Mouse (Mus musculus) liver, embryonic 11.5 days (tissue): ENCODE data around the gene Cul4a. TPM values are rescaled to one million over a fixed set of nuclear protein-coding genes. Genes with fewer than 3 reads are reported as not detected.
A peak's percentile ranks its signal among the peaks of the same experiment; 100 is the strongest.

Source experiments
- ATAC-seq: fragments of 200-750 bp; cut with Nextera tagmentation; replicated peaks from 2 replicates; pipeline ENCODE4 v1.8.0; 2017; ENCODE audit warnings: moderate number of reproducible peaks, mild to moderate bottlenecking, moderate TSS enrichment, moderate library complexity; ENCODE audit not compliant: low FRiP score
- DNase-seq: peaks from one replicate; pipeline ENCODE4 v3.0.0-alpha.2; 2017; ENCODE audit warnings: low spot score
- H3K27ac ChIP-seq: fragments of 300-500 bp; sonication (generic); 2 replicates; pipeline ENCODE4 v1.5.1; 2014; ENCODE audit warnings: mild to moderate bottlenecking, low read depth, low read length, control low read depth
- H3K27me3 ChIP-seq: fragments of 300-500 bp; sonication (generic); replicated peaks from 2 replicates; pipeline ENCODE4 v1.6.1; 2014; ENCODE audit warnings: low read length, mixed read lengths; ENCODE audit not compliant: control insufficient read depth, insufficient read depth
- H3K36me3 ChIP-seq: fragments of 300-500 bp; sonication (generic); 2 replicates; pipeline ENCODE4 v1.6.1; 2014; ENCODE audit warnings: mild to moderate bottlenecking, low read length, moderate library complexity, mixed read lengths; ENCODE audit not compliant: control insufficient read depth, insufficient read depth
- H3K4me1 ChIP-seq: fragments of 300-500 bp; sonication (generic); replicated peaks from 2 replicates; pipeline ENCODE4 v1.6.1; 2014; ENCODE audit warnings: low read length, mixed read lengths; ENCODE audit not compliant: control insufficient read depth, insufficient read depth
- H3K4me2 ChIP-seq: fragments of 300-500 bp; sonication (generic); 2 replicates; pipeline ENCODE4 v1.6.1; 2014; ENCODE audit warnings: mild to moderate bottlenecking, control low read depth, moderate library complexity
- H3K4me3 ChIP-seq: fragments of 300-500 bp; sonication (generic); 2 replicates; pipeline ENCODE4 v1.5.1; 2014; ENCODE audit warnings: low read depth, low read length, control low read depth
- H3K9ac ChIP-seq: fragments of 300-500 bp; sonication (generic); 2 replicates; pipeline ENCODE4 v1.6.1; 2014; ENCODE audit warnings: low read depth, low read length, control low read depth
- H3K9me3 ChIP-seq: fragments of 300-500 bp; sonication (generic); 2 replicates; pipeline ENCODE4 v1.6.1; 2016; ENCODE audit warnings: low read length, inconsistent platforms, mixed read lengths; ENCODE audit not compliant: control insufficient read depth
- WGBS: fragments of 180-500 bp; shearing (Covaris S2); extraction: QIAGEN DNeasy Blood & Tissue Kit; methylation state at CpG from one replicate; pipeline ENCODE4 v1.1.7; 2014; 5-methylcytosine and 5-hydroxymethylcytosine counted together
- polyA plus RNA-seq: library from polyadenylated mRNA; unstranded; fragments of >200 nt; fragmentation: Nextera tagmentation; extraction: Ambion mirVana; gene quantifications from 2 replicates; pipeline ENCODE4 v1.2.1, GENCODE M21; 2014

Gene Cul4a
- polyA plus RNA-seq, 1 experiment from 2014 or later = 111 TPM

- DNase-seq (peak; percentile 92), ATAC-seq (peak; percentile 70)
- Histone ChIP-seq H3K4me1 (peaks cover 29% of the 10 kb centered on the region), H3K9ac (peak overlapping the region; percentile 99), H3K27me3 (no peaks in the 10 kb centered on the region), H3K27ac (peak overlapping the region; percentile 83), H3K36me3 (peaks cover 10% of the 10 kb centered on the region; the same call in 1 of the 2 replicates), H3K4me3 (peak overlapping the region; percentile 71), H3K9me3 (no peaks in the 10 kb centered on the region), H3K4me2 (peak overlapping the region; percentile 90)
- under 1% methylated on average over 45 of the region's 45 CpGs for WGBS
Observed at GRCm38 (mm10) chr8:13104691-13105086, 732 bp upstream of the Cul4a start.

- Histone ChIP-seq H3K36me3 (0 out of 2 replicates have a peak, but pooled peaks cover 5% of the 10 kb centered on the region), H3K4me1 (peaks cover 35% of the 10 kb centered on the region), H3K9ac (peak overlapping the region; percentile 99), H3K4me3 (peak overlapping the region; percentile 71), H3K27ac (peak overlapping the region; percentile 85), H3K27me3 (no peaks in the 10 kb centered on the region), H3K9me3 (no peaks in the 10 kb centered on the region), H3K4me2 (peak overlapping the region; percentile 85)
- DNase-seq (peak; percentile 76), ATAC-seq (peak; percentile 24)
- WGBS = under 1% methylated on average over 61 of the region's 63 CpGs
Observed at GRCm38 (mm10) chr8:13105908-13106551, 609 bp downstream of the Cul4a start.

- H3K4me3 ChIP-seq = peak overlapping the region; percentile 32
- peak overlapping the region; percentile 85 for H3K4me2 ChIP-seq
- peak; percentile 62 for ATAC-seq
- 60% methylated on average over 13 of the region's 13 CpGs for WGBS
- no peaks in the 10 kb centered on the region for H3K9me3 ChIP-seq
- no peaks in the 10 kb centered on the region for H3K27me3 ChIP-seq
- H3K36me3 ChIP-seq = peaks cover 5% of the 10 kb centered on the region; the same call in 1 of the 2 replicates
- peak overlapping the region; percentile 88 for H3K27ac ChIP-seq
- peaks cover 35% of the 10 kb centered on the region for H3K4me1 ChIP-seq
- peak; percentile 46 for DNase-seq
- H3K9ac ChIP-seq = peak overlapping the region; percentile 55
Observed at GRCm38 (mm10) chr8:13107990-13108638, 2.7 kb downstream of the Cul4a start.

- DNase-seq (no peak), ATAC-seq (peak; percentile 20; the same call in 1 of the 2 replicates)
- H3K36me3 ChIP-seq = peaks cover 10% of the 10 kb centered on the region; the same call in 1 of the 2 replicates
- peak overlapping the region; percentile 32 for H3K4me3 ChIP-seq
- WGBS = 74% methylated on average over 8 of the region's 8 CpGs
- no peaks in the 10 kb centered on the region for H3K9me3 ChIP-seq
- peak overlapping the region; percentile 55 for H3K9ac ChIP-seq
- H3K4me2 ChIP-seq = peak overlapping the region; percentile 85
- peaks cover 30% of the 10 kb centered on the region for H3K4me1 ChIP-seq
- H3K27me3 ChIP-seq = no peaks in the 10 kb centered on the region
- peak overlapping the region; percentile 88 for H3K27ac ChIP-seq
Observed at GRCm38 (mm10) chr8:13108967-13109366, 3.5 kb downstream of the Cul4a start.

- peaks cover 11% of the 10 kb centered on the region; the same call in 1 of the 2 replicates for H3K36me3 ChIP-seq
- ATAC-seq (no peak), DNase-seq (no peak)
- H3K9me3 ChIP-seq = no peaks in the 10 kb centered on the region
- H3K9ac ChIP-seq = no peak overlapping the region
- H3K27me3 ChIP-seq = no peaks in the 10 kb centered on the region
- peak overlapping the region; percentile 85 for H3K4me2 ChIP-seq
- no peak overlapping the region for H3K27ac ChIP-seq
- peaks cover 28% of the 10 kb centered on the region for H3K4me1 ChIP-seq
- H3K4me3 ChIP-seq = no peak overlapping the region; the same call in 1 of the 2 replicates
- 69% methylated on average over 1 of the region's 1 CpGs for WGBS
Observed at GRCm38 (mm10) chr8:13109416-13109960, 4.1 kb downstream of the Cul4a start.

GRCm38 (mm10) chr8:13111917-13112316 lies 6.5 kb downstream of the Cul4a start:
- Histone ChIP-seq H3K27ac (no peak overlapping the region), H3K36me3 (peaks cover 13% of the 10 kb centered on the region; the same call in 1 of the 2 replicates), H3K27me3 (no peaks in the 10 kb centered on the region), H3K9ac (no peak overlapping the region), H3K4me3 (no peak overlapping the region), H3K9me3 (no peaks in the 10 kb centered on the region), H3K4me2 (no peak overlapping the region), H3K4me1 (peaks cover 28% of the 10 kb centered on the region)
- no peak for ATAC-seq
- 91% methylated on average over 11 of the region's 11 CpGs for WGBS
- no peak for DNase-seq

- Histone ChIP-seq H3K27ac (no peak overlapping the region), H3K9me3 (no peaks in the 10 kb centered on the region), H3K27me3 (no peaks in the 10 kb centered on the region), H3K4me2 (no peak overlapping the region), H3K4me3 (no peak overlapping the region), H3K36me3 (peaks cover 8% of the 10 kb centered on the region; the same call in 1 of the 2 replicates), H3K9ac (no peak overlapping the region), H3K4me1 (peaks cover 18% of the 10 kb centered on the region)
- ATAC-seq (no peak), DNase-seq (no peak)
- WGBS = 79% methylated on average over 4 of the region's 4 CpGs
Observed at GRCm38 (mm10) chr8:13113232-13113631, 7.8 kb downstream of the Cul4a start.

- no peak overlapping the region for H3K9ac ChIP-seq
- no peak overlapping the region for H3K4me3 ChIP-seq
- no peak for ATAC-seq
- H3K4me1 ChIP-seq = peaks cover 14% of the 10 kb centered on the region
- no peak overlapping the region for H3K27ac ChIP-seq
- H3K27me3 ChIP-seq = no peaks in the 10 kb centered on the region
- H3K9me3 ChIP-seq = no peaks in the 10 kb centered on the region
- 96% methylated on average over 2 of the region's 2 CpGs for WGBS
- H3K36me3 ChIP-seq = peaks cover 21% of the 10 kb centered on the region; the same call in 1 of the 2 replicates
- no peak overlapping the region for H3K4me2 ChIP-seq
- no peak for DNase-seq
Observed at GRCm38 (mm10) chr8:13117096-13117495, 11.7 kb downstream of the Cul4a start.
